Mouse (Mus musculus) limb, embryonic 13.5 days (tissue): Measurements from ENCODE around the gene Gm4969. TPM values are rescaled to one million over a fixed set of nuclear protein-coding genes. Genes with fewer than 3 reads are reported as not detected.
"Not testable (repeated sequence)": the region's sequence is repeated elsewhere in the genome, so short reads cannot be mapped to it uniquely, and the experiment has no call there.

ENCODE experiments used
- ATAC-seq: fragments of 200-750 bp; cut with Nextera tagmentation; 2 replicates; pipeline ENCODE4 v1.8.0; 2017; ENCODE audit warnings: low read depth, moderate number of reproducible peaks, moderate TSS enrichment; ENCODE audit not compliant: low FRiP score
- H3K27ac ChIP-seq: fragments of 300-500 bp; sonication (generic); 2 replicates; pipeline ENCODE4 v1.5.1; 2015; ENCODE audit warnings: inconsistent platforms, mild to moderate bottlenecking, moderate library complexity
- H3K27me3 ChIP-seq: fragments of 300-500 bp; sonication (generic); 2 replicates; pipeline ENCODE4 v1.6.1; 2015; ENCODE audit warnings: mild to moderate bottlenecking, inconsistent platforms
- H3K36me3 ChIP-seq: fragments of 300-500 bp; sonication (generic); 2 replicates; pipeline ENCODE4 v1.6.1; 2015; ENCODE audit warnings: inconsistent platforms, mild to moderate bottlenecking, moderate library complexity
- H3K4me1 ChIP-seq: fragments of 300-500 bp; sonication (generic); 2 replicates; pipeline ENCODE4 v1.6.1; 2015; ENCODE audit warnings: inconsistent platforms
- H3K4me2 ChIP-seq: fragments of 300-500 bp; sonication (generic); replicated peaks from 2 replicates; pipeline ENCODE4 v1.6.1; 2015; ENCODE audit warnings: inconsistent platforms, mild to moderate bottlenecking, moderate library complexity
- H3K4me3 ChIP-seq: fragments of 300-500 bp; sonication (generic); 2 replicates; pipeline ENCODE4 v1.5.1; 2015; ENCODE audit warnings: moderate library complexity, mild to moderate bottlenecking, inconsistent platforms
- H3K9ac ChIP-seq: fragments of 300-500 bp; sonication (generic); 2 replicates; pipeline ENCODE4 v1.6.1; 2015; ENCODE audit warnings: mild to moderate bottlenecking, inconsistent platforms
- H3K9me3 ChIP-seq: fragments of 300-500 bp; sonication (generic); 2 replicates; pipeline ENCODE4 v1.6.1; 2016; ENCODE audit warnings: inconsistent platforms
- WGBS: fragments of 180-500 bp; shearing (Covaris S2); methylation state at CpG from one replicate; pipeline ENCODE4 v1.1.7; 2015; 5-methylcytosine and 5-hydroxymethylcytosine counted together
- polyA plus RNA-seq: library from polyadenylated mRNA; unstranded; fragments of >200 nt; fragmentation: Nextera tagmentation; extraction: Ambion mirVana; gene quantifications from 2 replicates; pipeline ENCODE4 v1.2.1, GENCODE M21; 2015

Gm4969 gene
- polyA plus RNA-seq, 1 experiment from 2014 or later: 4.3 TPM

DNA sequence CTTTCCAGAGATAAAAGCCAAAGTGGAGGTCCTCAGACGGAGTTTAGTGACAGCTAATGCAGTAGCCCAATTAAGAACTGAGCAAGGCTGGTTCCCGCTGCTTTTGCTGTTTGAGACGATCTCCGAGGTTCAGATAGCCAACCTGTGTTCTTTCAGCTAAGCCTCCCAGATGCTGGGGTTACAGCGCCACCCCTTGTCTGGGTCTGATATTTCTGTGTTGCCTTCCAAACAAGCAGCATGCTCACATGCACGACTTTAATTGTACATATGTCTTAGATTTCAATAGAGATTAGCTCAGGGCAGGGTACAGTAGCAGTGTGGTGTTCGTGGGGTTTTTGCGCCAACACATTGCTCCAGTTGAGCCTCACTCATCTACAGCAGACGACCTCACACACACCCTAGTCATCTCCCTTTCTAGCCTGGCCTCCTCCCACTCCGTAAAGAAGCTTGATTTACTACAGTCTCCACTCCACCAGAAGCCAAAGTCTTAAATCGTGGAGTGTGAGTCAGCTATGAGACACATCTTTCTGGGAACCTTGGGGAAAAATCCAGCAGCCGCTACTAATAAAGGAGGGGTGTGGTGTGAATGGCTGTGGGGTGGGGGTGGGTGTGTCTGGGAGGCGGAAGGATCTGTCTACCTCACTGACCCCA is 37.8 kb upstream of the Gm4969 start:
- Histone ChIP-seq H3K4me1 (peaks cover 25% of the 10 kb centered on the region), H3K9ac (no peak overlapping the region), H3K9me3 (no peaks in the 10 kb centered on the region), H3K4me3 (no peak overlapping the region), H3K27me3 (peaks cover 27% of the 10 kb centered on the region), H3K4me2 (no peak overlapping the region), H3K36me3 (peaks cover 47% of the 10 kb centered on the region), H3K27ac (no peak overlapping the region)
- WGBS: 34% methylated on average over 13 of the region's 13 CpGs
- no peak for ATAC-seq

GRCm38 (mm10) chr7:19154796-19155195 is 36.6 kb upstream of the Gm4969 start:
- H3K4me1 ChIP-seq: peaks cover 26% of the 10 kb centered on the region
- no peak overlapping the region for H3K27ac ChIP-seq
- 85% methylated on average over 8 of the region's 8 CpGs for WGBS
- H3K4me2 ChIP-seq: no peak overlapping the region
- peaks cover 15% of the 10 kb centered on the region for H3K27me3 ChIP-seq
- ATAC-seq: no peak
- no peak overlapping the region for H3K9ac ChIP-seq
- no peaks in the 10 kb centered on the region for H3K9me3 ChIP-seq
- H3K4me3 ChIP-seq: no peak overlapping the region
- peaks cover 48% of the 10 kb centered on the region for H3K36me3 ChIP-seq

GRCm38 (mm10) chr7:19151121-19151520 is 33.0 kb upstream of the Gm4969 start:
- peak overlapping the region; percentile 81; the same call in 1 of the 2 replicates for H3K4me3 ChIP-seq
- not testable (repeated sequence) for ATAC-seq, H3K9me3 ChIP-seq, H3K27ac ChIP-seq, H3K9ac ChIP-seq, H3K27me3 ChIP-seq
- peaks cover 55% of the 10 kb centered on the region for H3K36me3 ChIP-seq
- H3K4me2 ChIP-seq: peak overlapping the region; percentile 83; the same call in 1 of the 2 replicates
- 90% methylated on average over 10 of the region's 10 CpGs for WGBS
- H3K4me1 ChIP-seq: peaks cover 29% of the 10 kb centered on the region

GRCm38 (mm10) chr7:19149626-19150025 is 31.5 kb upstream of the Gm4969 start, which contains the start of gene Snrpd2:
Snrpd2 (plus strand) TSS chr7:19149722.
- Histone ChIP-seq H3K9me3 (no peaks in the 10 kb centered on the region), H3K4me1 (peaks cover 29% of the 10 kb centered on the region), H3K4me3 (peak within 1 kb of the TSS; percentile 81), H3K36me3 (peaks cover 44% of the 10 kb centered on the region), H3K4me2 (peak within 1 kb of the TSS; percentile 83), H3K9ac (peak within 1 kb of the TSS; percentile 86), H3K27me3 (no peaks in the 10 kb centered on the region), H3K27ac (peak within 1 kb of the TSS; percentile 67; the same call in 1 of the 2 replicates)
- ATAC-seq: peak; percentile 93
- 0% methylated on average over 24 of the region's 24 CpGs for WGBS

DNA sequence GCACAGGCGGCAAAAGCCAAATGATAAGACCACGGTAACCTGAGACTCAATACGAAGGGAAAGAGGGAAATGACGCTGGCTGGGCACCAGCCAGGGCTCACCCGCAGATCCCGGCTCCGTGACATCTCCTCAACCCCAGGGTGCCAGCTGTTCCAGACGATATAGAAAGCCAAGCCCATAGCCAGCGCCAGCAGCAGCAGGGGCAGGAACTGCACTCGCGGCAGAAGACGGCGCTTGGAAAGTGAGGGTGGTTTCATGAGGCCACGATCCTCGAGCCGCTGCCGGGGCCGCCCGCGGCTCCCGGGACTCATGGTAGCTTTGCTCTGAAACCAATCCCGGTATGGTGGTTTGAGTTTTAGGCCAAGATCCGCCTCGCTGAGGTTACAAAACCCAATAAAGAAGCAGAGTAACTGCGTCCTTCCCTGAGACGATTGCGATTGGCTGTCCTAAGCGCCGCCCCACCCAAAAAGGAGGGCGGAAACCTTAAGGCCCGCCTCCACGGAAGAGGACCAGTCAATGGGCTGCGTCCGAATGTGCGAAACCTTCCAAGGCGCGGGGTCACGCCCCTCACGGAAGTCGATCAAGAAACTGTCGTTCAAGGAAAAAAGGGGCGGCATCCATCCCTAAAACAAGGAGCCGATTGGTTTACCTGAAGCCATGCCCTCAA is 30.8 kb upstream of the Gm4969 start, which contains the start of gene Qpctl:
Gene Qpctl, minus strand, starts transcription at position 417 of the 667 bp plus-strand sequence.
- Histone ChIP-seq H3K36me3 (peaks cover 38% of the 10 kb centered on the region), H3K4me2 (peak within 1 kb of the TSS; percentile 83), H3K4me3 (peak within 1 kb of the TSS; percentile 81), H3K4me1 (peaks cover 29% of the 10 kb centered on the region), H3K27ac (peak within 1 kb of the TSS; percentile 67; the same call in 1 of the 2 replicates), H3K27me3 (no peaks in the 10 kb centered on the region), H3K9ac (peak within 1 kb of the TSS; percentile 86), H3K9me3 (no peaks in the 10 kb centered on the region)
- peak; percentile 96 for ATAC-seq
- WGBS: under 1% methylated on average over 43 of the region's 43 CpGs

DNA sequence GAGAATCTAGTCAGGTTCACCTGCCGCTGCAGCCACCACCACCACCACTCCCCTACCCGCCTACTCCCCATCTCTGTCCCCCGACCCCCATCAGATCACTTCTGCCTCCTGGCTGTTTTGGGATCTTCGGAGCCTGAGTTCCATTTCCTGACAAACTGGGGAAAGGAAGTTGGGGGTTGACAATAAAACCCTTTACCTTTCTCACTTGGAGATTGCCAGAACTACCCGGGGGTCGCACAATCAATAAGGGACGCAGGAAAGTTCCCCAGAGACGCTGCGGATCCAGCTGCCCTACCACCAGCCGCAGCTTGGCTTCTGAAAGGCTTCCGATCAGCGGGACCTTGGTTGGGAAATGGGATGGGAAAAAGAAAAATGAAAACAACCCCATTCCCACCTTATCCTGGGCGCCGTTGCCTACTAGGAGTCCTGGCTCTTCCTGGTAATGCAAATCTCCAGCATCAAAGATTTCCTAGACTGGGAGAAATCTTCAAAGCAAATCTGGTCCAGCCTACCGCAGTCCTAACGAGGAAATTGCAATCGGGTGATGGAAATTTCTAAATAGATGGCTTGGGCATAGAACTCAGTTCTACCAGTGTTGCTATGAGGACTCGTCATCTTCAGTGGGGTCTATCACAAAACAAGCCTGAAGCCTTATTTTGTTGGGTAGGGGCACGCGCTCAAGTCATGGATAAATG is 30.2 kb upstream of the Gm4969 start:
- Histone ChIP-seq H3K9ac (peak overlapping the region; percentile 67), H3K9me3 (no peaks in the 10 kb centered on the region), H3K4me2 (peak overlapping the region; percentile 83), H3K4me3 (peak overlapping the region; percentile 81), H3K4me1 (peaks cover 29% of the 10 kb centered on the region), H3K27ac (peak overlapping the region; percentile 67; the same call in 1 of the 2 replicates), H3K36me3 (peaks cover 31% of the 10 kb centered on the region), H3K27me3 (no peaks in the 10 kb centered on the region)
- no peak for ATAC-seq
- 12% methylated on average over 20 of the region's 20 CpGs for WGBS

DNA sequence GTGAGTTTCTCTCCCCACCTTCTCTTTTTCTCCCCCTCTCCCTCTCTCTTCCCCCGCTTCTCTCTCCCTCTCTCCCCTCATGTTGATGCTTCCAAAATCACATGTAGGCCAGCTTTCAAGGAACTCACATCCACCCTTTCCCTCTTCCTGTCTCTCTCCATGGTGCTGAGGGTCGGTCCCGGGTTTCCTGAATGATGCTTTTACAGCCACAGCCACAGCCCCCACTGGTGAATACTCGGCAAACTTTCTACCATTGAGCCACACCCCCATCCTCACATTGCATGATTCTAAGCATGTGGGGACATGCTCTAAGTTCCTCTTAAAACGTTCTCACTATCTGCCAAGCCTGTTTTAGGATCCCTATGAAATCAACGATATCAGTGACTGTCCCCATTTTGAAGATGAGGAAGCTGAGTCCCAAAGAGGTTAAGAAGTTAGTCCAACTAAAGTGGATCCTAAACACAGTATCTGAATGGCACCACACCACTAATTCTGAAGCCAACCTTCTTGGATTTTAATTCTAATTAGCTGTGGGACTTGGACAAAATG is 29.4 kb upstream of the Gm4969 start:
- Histone ChIP-seq H3K9me3 (no peaks in the 10 kb centered on the region), H3K4me2 (peak overlapping the region; percentile 83), H3K4me3 (peak overlapping the region; percentile 81; the same call in 1 of the 2 replicates), H3K27ac (no peak overlapping the region), H3K27me3 (no peaks in the 10 kb centered on the region), H3K36me3 (peaks cover 27% of the 10 kb centered on the region), H3K4me1 (peaks cover 29% of the 10 kb centered on the region), H3K9ac (no peak overlapping the region)
- ATAC-seq: no peak
- 39% methylated on average over 6 of the region's 6 CpGs for WGBS

- WGBS: 88% methylated on average over 10 of the region's 10 CpGs
- H3K4me3 ChIP-seq: no peak overlapping the region
- H3K4me1 ChIP-seq: peaks cover 29% of the 10 kb centered on the region
- no peaks in the 10 kb centered on the region for H3K9me3 ChIP-seq
- no peak overlapping the region for H3K27ac ChIP-seq
- H3K27me3 ChIP-seq: no peaks in the 10 kb centered on the region
- no peak overlapping the region for H3K9ac ChIP-seq
- H3K36me3 ChIP-seq: peaks cover 25% of the 10 kb centered on the region
- H3K4me2 ChIP-seq: no peak overlapping the region
- no peak for ATAC-seq
These were observed 28.6 kb upstream of the Gm4969 start for GRCm38 (mm10) chr7:19146793-19147192.

GRCm38 (mm10) chr7:19137380-19137779 is 19.2 kb upstream of the Gm4969 start:
- Histone ChIP-seq H3K9me3 (no peaks in the 10 kb centered on the region), H3K27me3 (no peaks in the 10 kb centered on the region), H3K36me3 (peaks cover 68% of the 10 kb centered on the region), H3K4me2 (no peak overlapping the region), H3K4me3 (no peak overlapping the region), H3K9ac (no peak overlapping the region), H3K4me1 (no peaks in the 10 kb centered on the region), H3K27ac (no peak overlapping the region)
- 45% methylated on average over 5 of the region's 5 CpGs for WGBS
- ATAC-seq: no peak

DNA sequence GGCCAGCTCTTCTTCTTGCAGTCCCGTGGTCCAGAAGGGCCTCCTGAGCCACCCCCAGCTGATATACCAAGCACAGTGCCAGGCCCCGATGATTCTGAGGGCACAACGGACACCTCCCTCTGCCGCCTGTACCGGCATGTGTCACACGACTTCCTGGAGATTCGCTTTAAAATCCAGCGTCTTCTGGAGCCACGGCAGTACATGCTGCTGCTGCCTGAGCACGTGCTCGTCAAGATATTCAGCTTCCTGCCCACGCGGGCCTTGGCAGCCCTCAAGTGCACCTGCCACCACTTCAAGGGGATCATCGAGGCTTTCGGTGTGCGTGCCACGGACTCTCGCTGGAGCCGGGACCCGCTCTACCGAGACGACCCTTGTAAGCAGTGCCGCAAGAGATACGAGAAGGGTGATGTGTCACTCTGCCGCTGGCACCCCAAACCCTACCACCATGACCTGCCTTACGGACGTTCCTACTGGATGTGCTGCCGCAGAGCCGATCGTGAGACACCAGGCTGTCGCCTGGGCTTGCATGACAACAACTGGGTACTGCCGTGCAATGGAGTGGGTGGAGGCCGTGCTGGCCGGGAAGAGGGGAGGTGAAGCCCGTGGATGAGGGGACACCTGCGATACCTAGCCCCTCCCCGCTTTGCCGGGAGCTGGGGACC is 18.6 kb upstream of the Gm4969 start:
- no peaks in the 10 kb centered on the region for H3K27me3 ChIP-seq
- WGBS: 91% methylated on average over 38 of the region's 38 CpGs
- H3K9ac ChIP-seq: no peak overlapping the region
- H3K27ac ChIP-seq: no peak overlapping the region
- peaks cover 65% of the 10 kb centered on the region for H3K36me3 ChIP-seq
- peaks cover 4% of the 10 kb centered on the region for H3K4me1 ChIP-seq
- ATAC-seq: no peak
- H3K4me2 ChIP-seq: no peak overlapping the region
- H3K4me3 ChIP-seq: no peak overlapping the region
- H3K9me3 ChIP-seq: no peaks in the 10 kb centered on the region

- 93% methylated on average over 13 of the region's 13 CpGs for WGBS
- Histone ChIP-seq H3K27ac (no peak overlapping the region), H3K4me1 (peaks cover 5% of the 10 kb centered on the region), H3K4me2 (no peak overlapping the region), H3K4me3 (no peak overlapping the region), H3K27me3 (no peaks in the 10 kb centered on the region), H3K9ac (no peak overlapping the region), H3K9me3 (no peaks in the 10 kb centered on the region), H3K36me3 (peaks cover 61% of the 10 kb centered on the region)
- no peak for ATAC-seq
These were observed 18.0 kb upstream of the Gm4969 start for GRCm38 (mm10) chr7:19136168-19136567.
